Comparison of ENCODE assay signal across 25 mouse cellular contexts in the genomic region with DNA sequence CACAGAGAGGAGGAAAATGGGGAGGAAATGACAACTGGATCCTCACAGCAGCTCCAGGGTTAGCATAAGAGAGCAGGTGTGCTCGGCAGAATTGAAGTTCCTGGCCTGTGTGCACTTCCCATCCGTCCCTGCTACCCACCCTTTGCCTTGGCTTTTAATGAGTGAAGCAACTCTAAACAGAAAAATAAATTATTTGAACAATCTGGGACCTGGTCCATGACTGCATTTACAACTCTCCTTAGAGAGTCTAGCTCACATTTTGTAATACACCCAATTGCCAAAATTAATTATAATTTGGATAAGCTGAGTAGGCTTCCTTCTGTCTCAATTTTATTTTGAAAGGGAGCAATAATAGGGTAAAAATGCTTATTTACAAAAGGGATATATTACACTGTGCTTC. TPM values are rescaled to one million over a fixed set of nuclear protein-coding genes. Genes with fewer than 3 reads are reported as not detected.
"Had no signal": no experiment of that assay in that cellular context is flagged by ENCODE, and none has a peak within 500 bp of the region (broad histone marks: within the 10 kb centered on the region; RNA-seq: fewer than 3 reads in every experiment).

No protein-coding gene starts in this region.

- ATAC-seq: liver, embryonic 12.5 days; midbrain, embryonic 16.5 days had no signal

- H3K9me3 ChIP-seq: limb, embryonic 10.5 days; limb, embryonic 13.5 days; liver, embryonic 12.5 days; liver, embryonic 15.5 days; lung, embryonic 15.5 days; megakaryocyte, embryonic 14.5 days; midbrain, embryonic 10.5 days; midbrain, embryonic 13.5 days; neural tube, embryonic 12.5 days had no signal

- H3K9ac ChIP-seq: limb, embryonic 13.5 days; liver, embryonic 12.5 days; liver, embryonic 15.5 days; lung, embryonic 15.5 days; midbrain, embryonic 13.5 days; neural tube, embryonic 12.5 days had no signal

- H3K4me2 ChIP-seq: limb, embryonic 13.5 days; liver, embryonic 12.5 days; liver, embryonic 15.5 days; lung, embryonic 15.5 days; midbrain, embryonic 13.5 days; neural tube, embryonic 12.5 days had no signal

- H3K4me3 ChIP-seq: limb, embryonic 10.5 days; limb, embryonic 13.5 days; liver, embryonic 12.5 days; liver, embryonic 15.5 days; lung, embryonic 15.5 days; megakaryocyte, embryonic 14.5 days; midbrain, embryonic 10.5 days; midbrain, embryonic 13.5 days; myocyte; neural tube, embryonic 12.5 days had no signal

- H3K27ac ChIP-seq: kidney, postnatal 0 days; limb, embryonic 10.5 days; limb, embryonic 13.5 days; liver, embryonic 12.5 days; liver, embryonic 15.5 days; lung, embryonic 15.5 days; midbrain, embryonic 10.5 days; midbrain, embryonic 13.5 days; neural tube, embryonic 12.5 days; stomach, postnatal 0 days had no signal

- H3K36me3 ChIP-seq: limb, embryonic 10.5 days; limb, embryonic 13.5 days; liver, embryonic 12.5 days; liver, embryonic 15.5 days; lung, embryonic 15.5 days; midbrain, embryonic 10.5 days; midbrain, embryonic 13.5 days; neural tube, embryonic 12.5 days had no signal

- H3K27me3 ChIP-seq: limb, embryonic 13.5 days; liver, embryonic 12.5 days; liver, embryonic 15.5 days; lung, embryonic 15.5 days; megakaryocyte, embryonic 14.5 days; midbrain, embryonic 13.5 days; neural tube, embryonic 12.5 days had no signal

- DNase-seq: kidney, adult 2 months; kidney, postnatal 25 days; liver; lung, adult 18-20 months; lung, postnatal 10 days; lung, postnatal 36 days; right cerebral cortex, adult 18-20 months; right cerebral cortex, postnatal 14 days; right cerebral cortex, postnatal 4 days; thymus, adult 2 months; thymus, postnatal 25 days had no signal

- H3K4me1 ChIP-seq: liver, embryonic 12.5 days; liver, embryonic 15.5 days; lung, embryonic 15.5 days; megakaryocyte, embryonic 14.5 days; midbrain, embryonic 10.5 days; neural tube, embryonic 12.5 days had no signal

RNA-seq across cellular contexts. Expression of a gene that starts 49.6 kb away (rescaled TPM):
- total RNA-seq: monocyte, adult 5-6 weeks had no signal
